Mouse (Mus musculus): ENCODE measurements around the gene Sh3bgrl2. TPM values are rescaled to one million over a fixed set of nuclear protein-coding genes. Genes with fewer than 3 reads are reported as not detected.

Sh3bgrl2 gene
- total RNA-seq, 1 experiment: 13.3 TPM

- TF ChIP-seq ZNF384 (IDR thresholded peaks at IDR 0.05; ENCODE audit: low read depth, low read length) (no peak), HCFC1 (IDR thresholded peaks at IDR 0.05; ENCODE audit: borderline replicate concordance, insufficient read depth, low read length) (no peak), CHD2 (IDR thresholded peaks at IDR 0.05; ENCODE audit: low read depth, low read length) (no peak), ZC3H11A (IDR thresholded peaks at IDR 0.05; ENCODE audit: borderline replicate concordance, low read depth, low read length) (no peak), MAFK (IDR thresholded peaks at IDR 0.05; ENCODE audit: insufficient read depth, low read depth, low read length) (no peak)
- Histone ChIP-seq H3K4me1 (ENCODE audit: control insufficient read depth in 2 of 2, insufficient read depth in 2 of 2, low read length in 2 of 2, poor library complexity in 1 of 2) (peaks cover 0 to 6% of the 10 kb centered on the region in 2 experiments; a peak in 2 of 4 replicates), H3K27ac (ENCODE audit: insufficient read depth, low read depth, low read length, poor library complexity, severe bottlenecking) (no peak overlapping the region), H3K4me3 (ENCODE audit: insufficient read depth in 1 of 2, low read depth in 1 of 2, low read length in 2 of 2, poor library complexity in 1 of 2, severe bottlenecking in 1 of 2) (no peak overlapping the region), H3K9ac (ENCODE audit: insufficient read depth, low read depth, low read length, poor library complexity, severe bottlenecking) (no peak overlapping the region), H3K36me3 (ENCODE audit: control insufficient read depth, insufficient read depth, low read length, poor library complexity, severe bottlenecking) (no peaks in the 10 kb centered on the region; the same call in 1 of the 2 replicates), H3K9me3 (ENCODE audit: control insufficient read depth, insufficient read depth, low read depth, low read length) (no peaks in the 10 kb centered on the region)
- in situ Hi-C loops (cut with MboI; ENCODE audit: low sequenced_read_pairs in 2 of 2, unreplicated experiment in 2 of 2): no loop called here
- no peak for DNase-seq (ENCODE audit: low read depth, low spot score)
Observed at GRCm38 (mm10) chr9:83563808-83564549, 15.9 kb downstream of the Sh3bgrl2 start.

DNA sequence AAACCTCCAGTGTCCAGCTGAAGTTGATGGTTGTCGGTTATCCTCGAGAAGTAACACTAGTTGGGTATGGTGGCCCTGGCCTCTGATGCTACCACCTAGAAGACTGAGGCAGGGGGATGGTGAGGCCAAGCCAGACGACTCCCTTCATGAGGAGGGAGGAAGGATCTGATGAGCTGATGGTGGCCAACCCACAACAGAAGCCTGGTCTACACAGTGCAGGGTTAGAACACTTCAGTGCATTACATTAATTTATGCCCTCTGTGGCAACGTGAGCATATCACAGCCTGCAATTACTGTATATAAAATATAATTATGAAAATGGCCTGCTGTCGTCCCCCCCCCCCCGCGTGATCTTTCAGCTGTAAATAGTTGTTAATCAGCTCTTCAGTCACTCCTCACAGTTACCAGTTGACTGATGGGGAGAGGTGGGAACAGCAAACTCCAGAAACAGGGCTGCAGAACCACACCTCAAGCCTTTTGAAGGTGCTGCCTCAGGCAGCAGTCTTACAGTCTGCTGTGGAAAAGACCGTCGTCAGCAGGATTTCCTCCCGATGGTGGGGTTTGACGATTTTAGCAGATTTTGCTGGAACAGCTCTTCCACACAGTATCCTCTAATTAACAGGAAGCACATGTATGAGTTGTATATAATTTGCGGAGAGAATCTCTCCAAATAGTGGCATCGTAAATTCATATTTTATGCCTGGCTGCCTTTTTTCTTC lies 17.0 kb downstream of the Sh3bgrl2 start:
- TF ChIP-seq MAFK (IDR thresholded peaks at IDR 0.05; ENCODE audit: insufficient read depth, low read depth, low read length) (peak; percentile 47; the same call in 1 of the 2 replicates), CHD2 (IDR thresholded peaks at IDR 0.05; ENCODE audit: low read depth, low read length) (no peak), HCFC1 (IDR thresholded peaks at IDR 0.05; ENCODE audit: borderline replicate concordance, insufficient read depth, low read length) (no peak)
- Histone ChIP-seq H3K36me3 (ENCODE audit: control insufficient read depth, insufficient read depth, low read length, poor library complexity, severe bottlenecking) (no peaks in the 10 kb centered on the region; the same call in 1 of the 2 replicates), H3K4me1 (ENCODE audit: control insufficient read depth in 2 of 2, insufficient read depth in 2 of 2, low read length in 2 of 2, poor library complexity in 1 of 2) (peaks cover 0 to 6% of the 10 kb centered on the region in 2 experiments; a peak in 2 of 4 replicates), H3K9me3 (ENCODE audit: control insufficient read depth, insufficient read depth, low read depth, low read length) (no peaks in the 10 kb centered on the region), H3K9ac (ENCODE audit: insufficient read depth, low read depth, low read length, poor library complexity, severe bottlenecking) (no peak overlapping the region), H3K4me3 (ENCODE audit: insufficient read depth in 1 of 2, low read depth in 1 of 2, low read length in 2 of 2, poor library complexity in 1 of 2, severe bottlenecking in 1 of 2) (no peak overlapping the region), H3K27ac (ENCODE audit: insufficient read depth, low read depth, low read length, poor library complexity, severe bottlenecking) (no peak overlapping the region)
- DNase-seq (ENCODE audit: low read depth, low spot score): no peak
- in situ Hi-C loops (cut with MboI; ENCODE audit: low sequenced_read_pairs in 2 of 2, unreplicated experiment in 2 of 2): no loop called here

DNA sequence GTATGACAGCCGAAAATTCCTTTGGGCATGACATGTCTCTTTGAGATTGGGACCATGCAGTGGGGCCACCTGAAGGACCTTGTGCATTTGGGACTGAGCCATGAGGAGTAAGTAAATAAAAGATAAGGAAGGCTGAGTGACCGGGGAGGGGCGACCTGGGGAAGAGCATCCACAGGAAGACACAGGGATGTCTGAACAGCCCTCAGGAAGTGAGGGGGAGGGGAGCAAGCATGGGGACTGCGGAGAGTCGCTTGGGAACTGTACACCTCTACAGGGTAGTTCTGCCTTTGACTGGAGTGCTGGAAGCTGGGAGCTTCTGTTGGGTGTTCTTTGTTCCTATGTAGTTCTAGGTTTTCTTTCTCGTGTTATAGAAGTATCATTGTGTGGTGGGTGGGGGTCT lies 18.0 kb downstream of the Sh3bgrl2 start:
- TF ChIP-seq CHD2 (IDR thresholded peaks at IDR 0.05; ENCODE audit: low read depth, low read length) (no peak), MAFK (IDR thresholded peaks at IDR 0.05; ENCODE audit: insufficient read depth, low read depth, low read length) (no peak), HCFC1 (IDR thresholded peaks at IDR 0.05; ENCODE audit: borderline replicate concordance, insufficient read depth, low read length) (no peak), ZC3H11A (IDR thresholded peaks at IDR 0.05; ENCODE audit: borderline replicate concordance, low read depth, low read length) (no peak), ZNF384 (IDR thresholded peaks at IDR 0.05; ENCODE audit: low read depth, low read length) (no peak)
- Histone ChIP-seq H3K27ac (ENCODE audit: insufficient read depth, low read depth, low read length, poor library complexity, severe bottlenecking) (no peak overlapping the region), H3K9ac (ENCODE audit: insufficient read depth, low read depth, low read length, poor library complexity, severe bottlenecking) (no peak overlapping the region), H3K4me1 (ENCODE audit: control insufficient read depth in 2 of 2, insufficient read depth in 2 of 2, low read length in 2 of 2, poor library complexity in 1 of 2) (peaks cover 0 to 8% of the 10 kb centered on the region in 2 experiments; a peak in 2 of 4 replicates), H3K36me3 (ENCODE audit: control insufficient read depth, insufficient read depth, low read length, poor library complexity, severe bottlenecking) (no peaks in the 10 kb centered on the region), H3K9me3 (ENCODE audit: control insufficient read depth, insufficient read depth, low read depth, low read length) (no peaks in the 10 kb centered on the region), H3K4me3 (ENCODE audit: insufficient read depth in 1 of 2, low read depth in 1 of 2, low read length in 2 of 2, poor library complexity in 1 of 2, severe bottlenecking in 1 of 2) (no peak overlapping the region)
- no peak for DNase-seq (ENCODE audit: low read depth, low spot score)
- in situ Hi-C loops (cut with MboI; ENCODE audit: low sequenced_read_pairs in 2 of 2, unreplicated experiment in 2 of 2): no loop called here

- Histone ChIP-seq H3K27ac (ENCODE audit: insufficient read depth, low read depth, low read length, poor library complexity, severe bottlenecking) (no peak overlapping the region), H3K9ac (ENCODE audit: insufficient read depth, low read depth, low read length, poor library complexity, severe bottlenecking) (no peak overlapping the region), H3K9me3 (ENCODE audit: control insufficient read depth, insufficient read depth, low read depth, low read length) (no peaks in the 10 kb centered on the region), H3K36me3 (ENCODE audit: control insufficient read depth, insufficient read depth, low read length, poor library complexity, severe bottlenecking) (no peaks in the 10 kb centered on the region), H3K4me1 (ENCODE audit: control insufficient read depth in 2 of 2, insufficient read depth in 2 of 2, low read length in 2 of 2, poor library complexity in 1 of 2) (peaks cover 0 to 11% of the 10 kb centered on the region in 2 experiments; a peak in 2 of 4 replicates), H3K4me3 (ENCODE audit: insufficient read depth in 1 of 2, low read depth in 1 of 2, low read length in 2 of 2, poor library complexity in 1 of 2, severe bottlenecking in 1 of 2) (no peak overlapping the region)
- no peak for DNase-seq (ENCODE audit: low read depth, low spot score)
- TF ChIP-seq CHD2 (IDR thresholded peaks at IDR 0.05; ENCODE audit: low read depth, low read length): no peak
- in situ Hi-C loops (cut with MboI; ENCODE audit: low sequenced_read_pairs in 2 of 2, unreplicated experiment in 2 of 2): no loop called here
Observed at GRCm38 (mm10) chr9:83568125-83568524, 20.0 kb downstream of the Sh3bgrl2 start.
